Mouse (Mus musculus) left cerebral cortex, adult 11 months (tissue): ENCODE results near the gene Actb.
"Not testable (repeated sequence)": the region's sequence is repeated elsewhere in the genome, so short reads cannot be mapped to it uniquely, and the experiment has no call there.

ENCODE experiments used
- DNase-seq: peaks from one replicate; pipeline ENCODE4 v3.0.0; 2022; ENCODE audit warnings: low spot score

The Actb gene

GRCm38 (mm10) chr5:142901846-142902505 is 4.6 kb downstream of the Actb start:
- DNase-seq, result no peak

GRCm38 (mm10) chr5:142901355-142901802 is 5.2 kb downstream of the Actb start:
- no peak for DNase-seq

GRCm38 (mm10) chr5:142900651-142901050 is 5.9 kb downstream of the Actb start:
- DNase-seq, result no peak

GRCm38 (mm10) chr5:142899932-142900533 is 6.5 kb downstream of the Actb start:
- no peak for DNase-seq

- no peak for DNase-seq
Measured at GRCm38 (mm10) chr5:142899057-142899601, 7.4 kb downstream of the Actb start.

GRCm38 (mm10) chr5:142898316-142898715 is 8.2 kb downstream of the Actb start:
- no peak for DNase-seq

- DNase-seq, result no peak
Measured at GRCm38 (mm10) chr5:142897568-142898248, 8.8 kb downstream of the Actb start.

- no peak for DNase-seq
Measured at GRCm38 (mm10) chr5:142896713-142897112, 9.8 kb downstream of the Actb start.

GRCm38 (mm10) chr5:142896192-142896591 is 10.4 kb downstream of the Actb start:
- DNase-seq, result no peak

GRCm38 (mm10) chr5:142894918-142895613 is 11.5 kb downstream of the Actb start, which contains the start of gene Fbxl18:
TSS of gene Fbxl18 (minus strand) at chr5:142895421.
- DNase-seq, result peak; percentile 82

- DNase-seq, result no peak
Measured at GRCm38 (mm10) chr5:142891396-142891795, 15.2 kb downstream of the Actb start.

GRCm38 (mm10) chr5:142887533-142887932 is 19.0 kb downstream of the Actb start:
- not testable (repeated sequence) for DNase-seq

- no peak for DNase-seq
Measured at GRCm38 (mm10) chr5:142886761-142887160, 19.8 kb downstream of the Actb start.

- DNase-seq, result no peak
Measured at GRCm38 (mm10) chr5:142886181-142886580, 20.4 kb downstream of the Actb start.

- no peak for DNase-seq
Measured at GRCm38 (mm10) chr5:142882471-142882870, 24.1 kb downstream of the Actb start.

GRCm38 (mm10) chr5:142881936-142882335 is 24.6 kb downstream of the Actb start:
- no peak for DNase-seq

- no peak for DNase-seq
Measured at GRCm38 (mm10) chr5:142880806-142881516, 25.6 kb downstream of the Actb start.

GRCm38 (mm10) chr5:142880246-142880645 is 26.3 kb downstream of the Actb start:
- DNase-seq, result no peak

- peak; percentile 81 for DNase-seq
Measured at GRCm38 (mm10) chr5:142879318-142880175, 27.0 kb downstream of the Actb start.

- DNase-seq, result no peak
Measured at GRCm38 (mm10) chr5:142878570-142878969, 28.0 kb downstream of the Actb start.
